ENCODE assay signal across 9 mouse cellular contexts in the genomic region with DNA sequence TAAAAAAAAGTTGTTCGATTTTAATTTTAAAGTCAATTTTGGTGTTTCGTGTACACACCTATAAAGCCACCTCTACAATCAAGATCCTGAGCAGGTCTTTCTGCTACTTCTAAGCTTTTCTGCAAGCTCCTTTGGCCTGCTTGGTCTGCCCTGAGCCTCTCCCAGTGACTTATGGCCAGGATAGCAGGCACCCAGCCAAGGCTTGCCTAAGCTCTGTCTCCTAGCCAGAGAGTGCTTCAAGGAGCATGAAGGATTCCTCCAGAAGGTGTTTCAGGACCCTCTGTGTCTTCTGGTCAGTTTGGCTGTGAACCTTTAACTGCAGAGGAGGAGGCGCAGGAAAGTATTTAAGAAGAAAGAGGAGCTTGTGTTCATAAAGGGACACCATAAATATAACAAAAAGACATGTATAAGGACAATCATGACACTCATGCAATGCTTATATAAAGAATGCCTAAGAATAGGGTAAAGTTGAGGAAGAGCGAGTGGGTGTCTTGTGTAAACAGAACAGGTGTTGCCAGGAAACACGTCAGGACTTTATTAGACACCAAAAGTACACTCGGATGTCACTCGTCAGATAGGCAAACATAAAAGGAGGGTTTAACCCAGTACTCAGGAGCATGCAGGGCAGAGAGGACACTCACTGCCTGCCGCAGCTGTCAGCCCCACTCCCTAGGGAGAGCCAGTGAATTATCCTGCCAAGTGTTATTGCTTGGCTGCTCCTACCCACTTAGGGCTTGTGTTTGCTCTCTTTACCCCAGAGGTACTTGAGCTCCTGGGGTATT. TPM values are rescaled to one million over a fixed set of nuclear protein-coding genes. Genes with fewer than 3 reads are reported as not detected.
DNase-seq lines count a peak whose midpoint lies in the region; ATAC-seq and TF ChIP-seq lines count a peak whose summit lies in the region.
"Had no signal": no experiment of that assay in that cellular context is flagged by ENCODE, and none has a peak within 500 bp of the region (broad histone marks: within the 10 kb centered on the region; RNA-seq: fewer than 3 reads in every experiment).

No protein-coding gene starts in this region.

- WGBS in embryonic facial prominence, embryonic 15.5 days = 57% methylated on average over 8 of the region's 8 CpGs
- WGBS in small intestine, adult 2 months = 24% methylated on average over 8 of the region's 8 CpGs

- TF ChIP-seq POLR2A in small intestine, adult 2 months (IDR thresholded peaks at IDR 0.05; ENCODE audit: low read depth, low read length) = no peak

- CTCF ChIA-PET in Patski (lab: Charles Lee) = interaction anchor here (0.9 to 1.6 kb wide), 2 partner anchors 9 to 13 kb away, joined by 3 to 4 read pairs; no protein-coding TSS in a partner anchor

- H3K36me3 ChIP-seq in embryonic facial prominence, embryonic 15.5 days = no peaks in the 10 kb centered on the region
- no peaks in the 10 kb centered on the region for H3K36me3 ChIP-seq in small intestine, adult 2 months (ENCODE audit: control insufficient read depth, insufficient read depth, low read length)
- H3K36me3 ChIP-seq: G1E had no signal

- TF ChIP-seq CTCF in Patski (IDR thresholded peaks at IDR 0.05) = no peak
- no peak for TF ChIP-seq CTCF in small intestine, adult 2 months (IDR thresholded peaks at IDR 0.05; ENCODE audit: extremely low read depth, insufficient read length, insufficient replicate concordance, low read depth, low read length)

- peak; percentile 54 for ATAC-seq in Patski
- ATAC-seq in embryonic facial prominence, embryonic 15.5 days (ENCODE audit: insufficient number of reproducible peaks, low FRiP score, low TSS enrichment, low read depth) = 0 out of 2 replicates have a peak, but pooled peaks have one; percentile 63

- no peaks in the 10 kb centered on the region for H3K27me3 ChIP-seq in Patski
- H3K27me3 ChIP-seq in embryonic facial prominence, embryonic 15.5 days = no peaks in the 10 kb centered on the region
- H3K27me3 ChIP-seq in small intestine, adult 2 months (ENCODE audit: control insufficient read depth, insufficient read depth, low read length) = no peaks in the 10 kb centered on the region

- peak; percentile 97 for DNase-seq in heart, adult 11 months
- no peak for DNase-seq in heart, postnatal 25 days (ENCODE audit: low spot score)
- no peak for DNase-seq in Patski (ENCODE audit: low read depth, low spot score)
- peak; percentile 48 to 65 for DNase-seq in heart, postnatal 36 days
- DNase-seq in lung, adult 18-20 months = peak; percentile 62 to 74
- no peak for DNase-seq in yolk sac, embryonic 10.5 days (ENCODE audit: low spot score)

- H3K9me3 ChIP-seq in embryonic facial prominence, embryonic 15.5 days (replicated peaks) = no peaks in the 10 kb centered on the region
- H3K9me3 ChIP-seq: G1E had no signal

- peaks cover 4% of the 10 kb centered on the region; the same call in 1 of the 2 replicates for H3K4me1 ChIP-seq in embryonic facial prominence, embryonic 15.5 days
- peaks cover 13% of the 10 kb centered on the region; the same call in 1 of the 2 replicates for H3K4me1 ChIP-seq in small intestine, adult 2 months (ENCODE audit: control insufficient read depth, insufficient read depth, insufficient read length, low read length)

- no peak overlapping the region; the same call in 1 of the 2 replicates for H3K27ac ChIP-seq in embryonic facial prominence, embryonic 15.5 days (replicated peaks)
- H3K27ac ChIP-seq in small intestine, adult 2 months (ENCODE audit: insufficient read depth, low read depth, low read length) = peak overlapping the region; percentile 35; the same call in 1 of the 2 replicates

- POLR2A ChIA-PET in Patski (lab: Charles Lee) = interaction anchor here (0.7 kb wide), 1 partner anchor 12 kb away, joined by 3 read pairs; no protein-coding TSS in a partner anchor

- in situ Hi-C loops in Patski (cut with MboI; ENCODE audit: low pct_unique_long_range_greater_than_20kb) = no loop called here

- H3K4me3 ChIP-seq in embryonic facial prominence, embryonic 15.5 days (replicated peaks) = no peak overlapping the region
- H3K4me3 ChIP-seq in small intestine, adult 2 months (ENCODE audit: low read depth, low read length) = no peak overlapping the region

- intact Hi-C loops in heart, postnatal 25 days (cut with DNase I) = no loop called here
- intact Hi-C loops in heart, postnatal 36 days (cut with DNase I) = no loop called here

- no peak overlapping the region for H3K4me2 ChIP-seq in embryonic facial prominence, embryonic 15.5 days (replicated peaks)

- H3K9ac ChIP-seq in embryonic facial prominence, embryonic 15.5 days = no peak overlapping the region

RNA-seq across cellular contexts. Expression of a gene that starts 27.6 kb away (rescaled TPM):
- not detected for total RNA-seq in heart, postnatal 25 days (2021)
- polyA plus RNA-seq in Patski (2021) = not detected
- not detected in 2 replicates for polyA plus RNA-seq in embryonic facial prominence, embryonic 15.5 days (2015; fragmentation: Nextera tagmentation; extraction: Ambion mirVana)
- not detected for total RNA-seq in heart, postnatal 36 days (2021)
- 0.18 and 0.42 TPM in 2 replicates for polyA plus RNA-seq in small intestine, adult 2 months (2012; rRNA removed)
- total RNA-seq: G1E had no signal
- polyA plus RNA-seq: G1E had no signal

RNA-seq across cellular contexts. Expression of a gene that starts 36.0 kb away (rescaled TPM):
- under 1 TPM; 0.75 to 0.95 TPM for total RNA-seq in heart, postnatal 25 days (2021)
- 0.04 TPM for polyA plus RNA-seq in Patski (2021)
- polyA plus RNA-seq in embryonic facial prominence, embryonic 15.5 days (2015; fragmentation: Nextera tagmentation; extraction: Ambion mirVana) = 0.16 TPM in 1 of 2 replicates, not detected in the other
- total RNA-seq in heart, postnatal 36 days (2021) = under 1 TPM; 0.38 to 0.44 TPM
- 102 and 424 TPM in 2 replicates for polyA plus RNA-seq in small intestine, adult 2 months (2012; rRNA removed)
- polyA plus RNA-seq: G1E had no signal

Comparison
In these comparisons a context has a peak if more than half of its experiments do, and no peak if none do; other contexts are left out.
1. DNase-seq: peak in heart, adult 11 months (single experiment), heart, postnatal 36 days (2 of 2) and lung, adult 18-20 months (2 of 2); none in heart, postnatal 25 days (single experiment), Patski (single experiment) and yolk sac, embryonic 10.5 days (single experiment).
2. RNA of a gene that starts 36.0 kb away (polyA plus RNA-seq): 102 to 424 TPM in small intestine, adult 2 months; 0.04 TPM in Patski (single experiment) and 0.16 TPM in embryonic facial prominence, embryonic 15.5 days; every median in the first group is over 10 times any median in the second.